Mouse (Mus musculus): ENCODE measurements around the gene Sptlc2.
"Not testable (repeated sequence)": the region's sequence is repeated elsewhere in the genome, so short reads cannot be mapped to it uniquely, and the experiment has no call there.

Gene Sptlc2

GRCm38 (mm10) chr12:87279350-87279749, 108.8 kb downstream of the Sptlc2 start:
- no peak for DNase-seq (ENCODE audit: low read depth, low spot score)

- DNase-seq (ENCODE audit: low read depth, low spot score) = no peak
Observed at GRCm38 (mm10) chr12:87278118-87278730, 109.9 kb downstream of the Sptlc2 start.

DNA sequence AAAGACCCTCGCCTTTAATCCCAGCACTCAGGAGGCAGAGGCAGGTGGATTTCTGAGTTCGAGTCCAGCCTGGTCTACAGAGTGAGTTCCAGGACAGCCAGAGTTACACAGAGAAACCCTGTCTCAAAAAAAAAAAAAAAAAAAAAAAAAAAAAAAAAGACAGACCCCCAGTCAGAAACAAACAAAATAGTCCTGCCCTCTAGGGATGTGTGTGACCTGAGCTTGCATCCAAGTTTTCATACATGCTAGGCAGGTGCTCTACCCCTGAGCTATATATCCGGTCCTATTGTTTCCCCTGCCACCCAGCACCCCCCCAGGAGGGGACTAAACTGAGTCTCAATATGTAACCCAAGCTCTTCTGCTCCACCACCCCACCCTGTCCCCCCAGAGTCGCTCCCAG, 110.9 kb downstream of the Sptlc2 start:
- not testable (repeated sequence) for DNase-seq (ENCODE audit: low read depth, low spot score)

DNA sequence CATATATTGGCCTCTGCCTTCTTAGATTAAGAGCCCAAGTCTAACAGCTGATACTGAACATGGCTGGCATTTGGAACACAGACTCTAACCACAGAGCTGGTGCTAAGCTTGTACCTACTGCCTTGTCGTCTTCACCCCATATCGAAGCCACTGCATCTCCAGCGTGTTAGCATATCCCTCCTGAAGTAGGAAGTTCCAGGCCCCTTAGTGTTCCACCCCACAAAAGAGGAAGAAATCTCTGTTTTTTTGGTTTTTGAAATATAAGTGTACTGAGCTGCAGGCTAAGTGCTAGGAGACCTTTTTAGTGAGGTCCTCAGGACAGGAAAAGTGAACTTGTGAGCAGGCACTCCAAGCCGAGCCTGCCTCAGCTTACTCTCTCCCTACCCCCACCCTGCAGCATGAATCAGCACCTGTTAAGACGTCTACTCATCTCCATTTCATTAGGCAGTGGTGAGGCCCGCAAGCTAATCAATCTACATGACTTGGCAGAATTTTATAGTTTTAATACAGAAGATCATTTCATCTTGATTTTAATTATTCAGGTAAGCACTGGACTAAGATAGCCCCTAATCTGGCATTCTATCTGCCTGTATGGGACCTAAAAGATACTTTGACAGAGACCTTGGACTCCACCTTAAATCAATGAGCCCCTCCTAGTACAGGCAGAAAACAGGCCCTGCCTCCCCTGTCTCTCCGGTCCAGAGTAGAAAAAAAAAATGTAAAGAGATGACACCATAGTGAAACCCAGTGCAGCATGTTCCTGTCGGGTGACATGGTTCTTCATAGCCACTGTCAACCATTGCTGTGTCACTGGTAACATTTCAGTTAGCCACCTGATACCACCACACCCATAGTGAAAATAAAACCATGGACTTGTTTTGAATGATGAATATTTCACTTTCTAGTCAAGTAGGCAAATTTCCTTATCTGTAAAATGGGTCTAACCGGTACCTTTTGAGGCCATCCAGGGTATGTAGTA, 113.0 kb downstream of the Sptlc2 start:
- no peak for DNase-seq (ENCODE audit: low read depth, low spot score)

DNA sequence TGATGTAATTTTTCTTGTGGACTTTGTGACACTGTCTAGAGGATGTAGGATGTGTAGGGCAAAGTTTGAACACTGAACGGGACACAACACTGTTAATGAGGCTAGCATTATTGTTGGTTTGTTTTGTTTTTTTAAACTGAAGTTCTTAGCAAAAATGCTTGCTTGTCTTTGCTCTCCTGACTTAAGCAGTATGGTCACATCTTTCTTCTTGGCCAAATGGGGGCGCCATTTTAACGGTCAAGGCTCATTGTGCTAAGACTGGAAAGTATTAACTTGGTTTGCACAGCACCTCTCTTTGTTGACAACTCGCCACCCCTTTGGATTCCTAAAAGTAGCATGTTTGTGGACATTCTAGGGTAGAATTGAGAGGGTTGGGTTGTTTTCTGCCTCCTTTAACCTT, 120.5 kb downstream of the Sptlc2 start:
- DNase-seq (ENCODE audit: low read depth, low spot score) = peak; percentile 48

GRCm38 (mm10) chr12:87266827-87267603, 121.1 kb downstream of the Sptlc2 start:
- DNase-seq (ENCODE audit: low read depth, low spot score) = peak; percentile 38

GRCm38 (mm10) chr12:87266108-87266826, 121.9 kb downstream of the Sptlc2 start, which contains the start of the genes Vipas39 and Ahsa1:
Gene Vipas39, minus strand, starts transcription at chr12:87266256.
Gene Ahsa1, plus strand, starts transcription at chr12:87266479.
- DNase-seq (ENCODE audit: low read depth, low spot score) = peak; percentile 96

DNA sequence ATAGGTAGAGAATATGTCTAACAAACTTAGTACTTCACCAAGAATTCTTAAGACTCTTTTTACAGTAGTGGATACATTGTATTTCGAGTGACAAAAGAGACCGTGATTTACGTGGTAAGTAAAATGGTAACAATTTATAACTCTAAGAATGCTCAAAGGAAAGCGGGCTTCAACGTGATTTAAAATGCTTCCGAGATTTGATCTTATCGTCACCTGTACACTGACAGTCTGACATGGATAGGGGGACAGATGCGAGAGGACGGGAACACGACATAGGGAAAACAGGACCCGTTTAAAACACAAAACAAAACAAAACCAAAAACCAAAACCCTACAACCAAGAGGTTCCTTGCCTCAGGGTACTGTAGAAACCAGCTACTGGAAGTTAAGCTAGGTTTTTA, 122.7 kb downstream of the Sptlc2 start:
- no peak for DNase-seq (ENCODE audit: low read depth, low spot score)

DNA sequence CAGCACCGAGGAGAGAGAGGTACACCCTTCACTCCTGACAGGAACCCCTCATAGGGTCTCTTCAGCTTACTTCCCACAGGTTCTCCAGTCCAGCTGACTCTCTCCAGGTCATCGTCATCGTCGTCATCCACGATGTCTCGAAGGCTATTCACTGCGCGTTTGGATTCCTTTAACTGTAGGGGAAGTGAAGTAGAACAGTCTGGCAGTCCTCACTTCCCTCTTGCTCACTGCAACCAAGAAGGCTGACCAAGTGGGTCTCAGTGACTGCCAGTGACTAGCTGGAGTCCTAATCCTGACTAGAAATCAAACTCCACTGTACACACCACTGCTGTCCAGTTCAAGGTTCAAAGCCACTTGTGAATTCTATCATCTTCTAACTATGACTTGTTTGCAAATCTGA, 127.6 kb downstream of the Sptlc2 start:
- no peak for DNase-seq (ENCODE audit: low read depth, low spot score)

GRCm38 (mm10) chr12:87256629-87257028, 131.5 kb downstream of the Sptlc2 start:
- no peak for DNase-seq (ENCODE audit: low read depth, low spot score)
